In the genomic region with DNA sequence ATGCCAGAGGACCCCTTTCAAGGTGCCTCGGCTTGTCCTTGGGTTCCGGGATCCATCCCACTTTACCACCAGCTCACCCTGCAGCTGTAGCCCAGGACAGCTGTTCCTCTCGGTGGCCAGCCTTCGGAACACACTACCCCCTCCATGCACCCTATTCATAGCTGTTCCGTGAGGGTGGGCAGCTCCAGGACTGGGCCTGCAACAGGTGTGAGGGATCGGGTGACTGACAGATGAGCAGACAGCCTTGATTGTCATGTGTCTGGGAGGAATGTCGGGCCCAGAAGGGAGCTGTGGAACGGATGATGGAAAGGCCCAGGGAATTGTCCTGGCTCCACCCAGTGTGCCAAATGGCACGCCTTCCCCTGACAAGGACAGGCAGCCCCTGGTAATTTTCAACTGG, we compare ENCODE assay signal across 19 mouse cellular contexts.
DNase-seq lines count a peak whose midpoint lies in the region; ATAC-seq and TF ChIP-seq lines count a peak whose summit lies in the region.
"Had no signal": no experiment of that assay in that cellular context is flagged by ENCODE, and none has a peak within 500 bp of the region (broad histone marks: within the 10 kb centered on the region; RNA-seq: fewer than 3 reads in every experiment).

No protein-coding gene starts in this region.

- H3K27me3 ChIP-seq in lung, embryonic 15.5 days = no peaks in the 10 kb centered on the region
- H3K27me3 ChIP-seq in limb, embryonic 13.5 days = no peaks in the 10 kb centered on the region
- H3K27me3 ChIP-seq in midbrain, postnatal 0 days (ENCODE audit: insufficient read depth, low read length) = no peaks in the 10 kb centered on the region
- no peaks in the 10 kb centered on the region for H3K27me3 ChIP-seq in hindbrain, embryonic 11.5 days (ENCODE audit: control insufficient read depth, insufficient read depth, low read length)
- H3K27me3 ChIP-seq: forebrain, embryonic 12.5 days; kidney, embryonic 15.5 days; liver, embryonic 13.5 days; neural tube, embryonic 13.5 days had no signal

- no peaks in the 10 kb centered on the region for H3K36me3 ChIP-seq in lung, embryonic 15.5 days
- no peaks in the 10 kb centered on the region for H3K36me3 ChIP-seq in limb, embryonic 13.5 days
- H3K36me3 ChIP-seq in midbrain, postnatal 0 days (ENCODE audit: insufficient read depth, low read length) = no peaks in the 10 kb centered on the region
- no peaks in the 10 kb centered on the region for H3K36me3 ChIP-seq in hindbrain, embryonic 11.5 days (ENCODE audit: control insufficient read depth, insufficient read depth, low read length)
- H3K36me3 ChIP-seq: forebrain, embryonic 12.5 days; hindbrain, embryonic 10.5 days; kidney, embryonic 15.5 days; liver, embryonic 13.5 days; neural tube, embryonic 13.5 days had no signal

- DNase-seq in lung, postnatal 4 days = no peak
- DNase-seq in gastrocnemius, adult 8-10 months (ENCODE audit: low spot score in 2 of 2) = peak; percentile 62 to 75
- DNase-seq in urinary bladder, postnatal 14 days (ENCODE audit: low spot score) = no peak
- no peak for DNase-seq in midbrain, postnatal 0 days (ENCODE audit: low spot score)
- no peak for DNase-seq in hindbrain, embryonic 11.5 days (ENCODE audit: low spot score)
- DNase-seq: embryo, embryonic 11 days; liver, embryonic 13.5 days; lung, adult 2 months; right cerebral cortex, postnatal 25 days; thymus, postnatal 14 days had no signal

- H3K9ac ChIP-seq in lung, embryonic 15.5 days = no peak overlapping the region
- H3K9ac ChIP-seq in limb, embryonic 13.5 days = no peak overlapping the region
- no peak overlapping the region for H3K9ac ChIP-seq in midbrain, postnatal 0 days (replicated peaks; ENCODE audit: low read length, poor library complexity, severe bottlenecking)
- H3K9ac ChIP-seq in hindbrain, embryonic 11.5 days (ENCODE audit: low read depth, low read length) = no peak overlapping the region
- H3K9ac ChIP-seq: forebrain, embryonic 12.5 days; kidney, embryonic 15.5 days; liver, embryonic 13.5 days; neural tube, embryonic 13.5 days had no signal

- no peaks in the 10 kb centered on the region for H3K9me3 ChIP-seq in lung, embryonic 15.5 days
- H3K9me3 ChIP-seq in limb, embryonic 13.5 days = no peaks in the 10 kb centered on the region
- H3K9me3 ChIP-seq in midbrain, postnatal 0 days (ENCODE audit: low read length) = no peaks in the 10 kb centered on the region
- H3K9me3 ChIP-seq in hindbrain, embryonic 11.5 days (ENCODE audit: control insufficient read depth, low read length) = no peaks in the 10 kb centered on the region
- H3K9me3 ChIP-seq: forebrain, embryonic 12.5 days; hindbrain, embryonic 10.5 days; kidney, embryonic 15.5 days; liver, embryonic 13.5 days; megakaryocyte, embryonic 14.5 days; neural tube, embryonic 13.5 days had no signal

- TF ChIP-seq CTCF in midbrain, postnatal 0 days (IDR thresholded peaks at IDR 0.05) = no peak

- no peaks in the 10 kb centered on the region for H3K4me1 ChIP-seq in lung, embryonic 15.5 days
- H3K4me1 ChIP-seq in limb, embryonic 13.5 days = peaks cover 10% of the 10 kb centered on the region; the same call in 1 of the 2 replicates
- no peaks in the 10 kb centered on the region for H3K4me1 ChIP-seq in midbrain, postnatal 0 days (ENCODE audit: insufficient read depth, low read length)
- no peaks in the 10 kb centered on the region for H3K4me1 ChIP-seq in hindbrain, embryonic 11.5 days (replicated peaks; ENCODE audit: control insufficient read depth, insufficient read depth, low read length)
- H3K4me1 ChIP-seq: forebrain, embryonic 12.5 days; kidney, embryonic 15.5 days; liver, embryonic 13.5 days; neural tube, embryonic 13.5 days had no signal

- H3K4me2 ChIP-seq in lung, embryonic 15.5 days = no peak overlapping the region
- no peak overlapping the region for H3K4me2 ChIP-seq in limb, embryonic 13.5 days (replicated peaks)
- no peak overlapping the region for H3K4me2 ChIP-seq in midbrain, postnatal 0 days (ENCODE audit: low read depth, low read length, poor library complexity, severe bottlenecking)
- H3K4me2 ChIP-seq in hindbrain, embryonic 11.5 days (replicated peaks; ENCODE audit: low read depth, low read length) = no peak overlapping the region
- H3K4me2 ChIP-seq: forebrain, embryonic 12.5 days; heart, embryonic 11.5 days; kidney, embryonic 15.5 days; liver, embryonic 13.5 days; neural tube, embryonic 13.5 days had no signal

- WGBS in lung, embryonic 15.5 days = 66% methylated on average over 9 of the region's 9 CpGs
- 57% methylated on average over 9 of the region's 9 CpGs for WGBS in limb, embryonic 13.5 days
- 82% methylated on average over 9 of the region's 9 CpGs for WGBS in midbrain, postnatal 0 days
- 73% methylated on average over 9 of the region's 9 CpGs for whole genome bisulfite sequencing in hindbrain, embryonic 11.5 days

- H3K27ac ChIP-seq in lung, embryonic 15.5 days = no peak overlapping the region
- H3K27ac ChIP-seq in limb, embryonic 13.5 days = 0 out of 2 replicates have a peak overlapping the region, but pooled peaks have one; percentile 22
- no peak overlapping the region for H3K27ac ChIP-seq in midbrain, postnatal 0 days (ENCODE audit: low read depth, low read length)
- no peak overlapping the region for H3K27ac ChIP-seq in hindbrain, embryonic 11.5 days (ENCODE audit: low read depth, low read length)
- H3K27ac ChIP-seq: forebrain, embryonic 12.5 days; hindbrain, embryonic 10.5 days; kidney, embryonic 15.5 days; liver, embryonic 13.5 days; neural tube, embryonic 13.5 days had no signal

- ATAC-seq in lung, embryonic 15.5 days (ENCODE audit: borderline replicate concordance, extremely low read depth, low FRiP score, low TSS enrichment) = 0 out of 2 replicates have a peak, but pooled peaks have one; percentile 28
- ATAC-seq in limb, embryonic 13.5 days (ENCODE audit: low FRiP score, low read depth) = peak; percentile 77
- no peak for ATAC-seq in midbrain, postnatal 0 days (ENCODE audit: low FRiP score)
- ATAC-seq in hindbrain, embryonic 11.5 days (ENCODE audit: low FRiP score) = no peak
- ATAC-seq: intestine, postnatal 0 days had no signal

- no peak overlapping the region for H3K4me3 ChIP-seq in lung, embryonic 15.5 days
- no peak overlapping the region for H3K4me3 ChIP-seq in limb, embryonic 13.5 days
- H3K4me3 ChIP-seq in midbrain, postnatal 0 days (ENCODE audit: low read depth, low read length) = no peak overlapping the region
- H3K4me3 ChIP-seq in hindbrain, embryonic 11.5 days (ENCODE audit: low read depth, low read length) = no peak overlapping the region
- H3K4me3 ChIP-seq: forebrain, embryonic 12.5 days; hindbrain, embryonic 10.5 days; kidney, embryonic 15.5 days; liver, embryonic 13.5 days; megakaryocyte, embryonic 14.5 days; neural tube, embryonic 13.5 days had no signal

Comparison
In these comparisons a context has a peak if more than half of its experiments do, and no peak if none do; other contexts are left out.
1. ATAC-seq: peak in lung, embryonic 15.5 days (single experiment) and limb, embryonic 13.5 days (single experiment); none in midbrain, postnatal 0 days (single experiment) and hindbrain, embryonic 11.5 days (single experiment).
2. DNase-seq: peak in gastrocnemius, adult 8-10 months (2 of 2); none in lung, postnatal 4 days (0 of 2), urinary bladder, postnatal 14 days (single experiment), midbrain, postnatal 0 days (single experiment) and hindbrain, embryonic 11.5 days (single experiment).